Mouse (Mus musculus) CH12.LX (cell line): ENCODE measurements around the gene Ccl7. TPM values are rescaled to one million over a fixed set of nuclear protein-coding genes. Genes with fewer than 3 reads are reported as not detected.
A peak's percentile ranks its signal among the peaks of the same experiment; 100 is the strongest.

Experiments
- DNase-seq: peaks from one replicate; pipeline ENCODE4 v3.0.0-alpha.2; 2013; ENCODE audit errors: extremely low read depth
- H3K27ac ChIP-seq: 2 replicates; pipeline ENCODE4 v1.5.1; 2012; ENCODE audit warnings: low read depth, mild to moderate bottlenecking, control low read depth, moderate library complexity; ENCODE audit not compliant: insufficient read depth
- H3K27me3 ChIP-seq: replicated peaks from 2 replicates; pipeline ENCODE3; 2012; ENCODE audit warnings: inconsistent platforms
- H3K36me3 ChIP-seq, 2 experiments: replicated peaks in 1 of 2; 2 replicates each; pipeline versions ENCODE3 to v1.6.1; 2012; ENCODE audit warnings: inconsistent platforms in 1 of 2, low read length in 1 of 2, mild to moderate bottlenecking in 1 of 2, mixed read lengths in 1 of 2, moderate library complexity in 1 of 2; ENCODE audit not compliant: control insufficient read depth in 1 of 2, insufficient read depth in 1 of 2
- H3K4me1 ChIP-seq, 2 experiments: 2 replicates each; pipeline ENCODE4 v1.6.1; 2012; ENCODE audit warnings: inconsistent platforms in 1 of 2, moderate library complexity in 1 of 2; ENCODE audit not compliant: insufficient read depth in 2 of 2, control insufficient read depth in 1 of 2
- H3K4me2 ChIP-seq: 2 replicates; pipeline ENCODE4 v1.6.1; 2012; ENCODE audit warnings: low read depth, mild to moderate bottlenecking, control low read depth; ENCODE audit not compliant: poor library complexity, insufficient read depth, severe bottlenecking
- H3K4me3 ChIP-seq, 3 experiments: fragments of 150-350 bp in 1 of 3; sonication (generic) in 1 of 3; replicated peaks in 1 of 3; 2 replicates each; pipeline versions ENCODE3 to v1.5.1; 2011 to 2012; ENCODE audit warnings: low read depth in 2 of 3, low read length in 2 of 3, mild to moderate bottlenecking in 2 of 3, moderate library complexity in 2 of 3, control low read depth in 1 of 3, improper control_type of control experiment in 1 of 3, inconsistent platforms in 1 of 3, mixed read lengths in 1 of 3; ENCODE audit not compliant: poor library complexity in 1 of 3
- H3K79me2 ChIP-seq: replicated peaks from 2 replicates; pipeline ENCODE4 v1.6.1; 2012; ENCODE audit warnings: mild to moderate bottlenecking, moderate library complexity; ENCODE audit not compliant: control insufficient read depth, poor library complexity, insufficient read depth, severe bottlenecking; ENCODE audit errors: extremely low read depth
- H3K9ac ChIP-seq: 2 replicates; pipeline ENCODE4 v1.6.1; 2012; ENCODE audit warnings: low read depth, mild to moderate bottlenecking, control low read depth, moderate library complexity; ENCODE audit not compliant: insufficient read depth
- H3K9me3 ChIP-seq: replicated peaks from 2 replicates; pipeline ENCODE3; 2012; ENCODE audit warnings: low read length, inconsistent platforms, mixed read lengths
- BHLHE40 ChIP-seq: IDR thresholded peaks from 2 replicates; pipeline ENCODE4 v1.6.1; 2011; ENCODE audit warnings: mild to moderate bottlenecking, low read depth, low read length, improper control_type of control experiment
- CHD2 ChIP-seq: IDR thresholded peaks from 2 replicates; pipeline ENCODE4 v1.6.1; 2011; ENCODE audit warnings: low read length, improper control_type of control experiment
- CTCF ChIP-seq, 2 experiments: IDR thresholded peaks in 1 of 2; conservative IDR thresholded peaks in 1 of 2; 2 replicates each; pipeline ENCODE4 v1.5.1; 2011 to 2012; ENCODE audit warnings: low read depth in 2 of 2, low read length in 2 of 2, improper control_type of control experiment in 1 of 2, inconsistent platforms in 1 of 2, mild to moderate bottlenecking in 1 of 2, moderate library complexity in 1 of 2
- E2F4 ChIP-seq: IDR thresholded peaks from 2 replicates; pipeline ENCODE4 v1.6.1; 2011; ENCODE audit warnings: low read depth, low read length, improper control_type of control experiment; ENCODE audit not compliant: insufficient replicate concordance
- ELF1 ChIP-seq: IDR thresholded peaks from 2 replicates; pipeline ENCODE4 v1.6.1; 2014; ENCODE audit warnings: low read depth, mild to moderate bottlenecking, inconsistent platforms, low read length, improper control_type of control experiment
- EP300 ChIP-seq: IDR thresholded peaks from 2 replicates; pipeline ENCODE4 v1.6.1; 2011; ENCODE audit warnings: low read length, improper control_type of control experiment
- ETS1 ChIP-seq: conservative IDR thresholded peaks from 2 replicates; pipeline ENCODE4 v1.6.1; 2012; ENCODE audit warnings: low read depth, mild to moderate bottlenecking, inconsistent platforms, low read length, improper control_type of control experiment, moderate library complexity
- GABPA ChIP-seq: IDR thresholded peaks from 2 replicates; pipeline ENCODE4 v1.6.1; 2012; ENCODE audit warnings: low read depth, low read length, improper control_type of control experiment, inconsistent platforms; ENCODE audit not compliant: insufficient replicate concordance
- IRF4 ChIP-seq: IDR thresholded peaks from 2 replicates; pipeline ENCODE4 v1.6.1; 2014; ENCODE audit warnings: low read depth, mild to moderate bottlenecking, inconsistent platforms, low read length, improper control_type of control experiment
- MAZ ChIP-seq: IDR thresholded peaks from 2 replicates; pipeline ENCODE4 v1.6.1; 2012; ENCODE audit warnings: low read depth, mild to moderate bottlenecking, inconsistent platforms, low read length, improper control_type of control experiment, moderate library complexity
- MEF2A ChIP-seq: IDR thresholded peaks from 2 replicates; pipeline ENCODE4 v1.6.1; 2014; ENCODE audit warnings: low read depth, mild to moderate bottlenecking, inconsistent platforms, low read length, improper control_type of control experiment, borderline replicate concordance
- NRF1 ChIP-seq: IDR thresholded peaks from 2 replicates; pipeline ENCODE4 v1.6.1; 2014; ENCODE audit warnings: low read depth, mild to moderate bottlenecking, inconsistent platforms, low read length, improper control_type of control experiment, moderate library complexity
- POLR2A ChIP-seq: IDR thresholded peaks from 2 replicates; pipeline ENCODE4 v1.6.1; 2011; ENCODE audit warnings: low read depth, mild to moderate bottlenecking, improper control_type of control experiment, low read length
- RAD21 ChIP-seq: IDR thresholded peaks from 2 replicates; pipeline ENCODE4 v1.6.1; 2011; ENCODE audit warnings: low read depth, mild to moderate bottlenecking, low read length, improper control_type of control experiment, moderate library complexity
- RCOR1 ChIP-seq: conservative IDR thresholded peaks from 2 replicates; pipeline ENCODE4 v1.6.1; 2012; ENCODE audit warnings: low read depth, mild to moderate bottlenecking, inconsistent platforms, low read length, improper control_type of control experiment
- SIN3A ChIP-seq: IDR thresholded peaks from 2 replicates; pipeline ENCODE4 v1.6.1; 2012; ENCODE audit warnings: low read length, improper control_type of control experiment, inconsistent platforms
- SMC3 ChIP-seq: IDR thresholded peaks from 2 replicates; pipeline ENCODE4 v1.6.1; 2011; ENCODE audit warnings: low read depth, low read length, improper control_type of control experiment
- TBP ChIP-seq: conservative IDR thresholded peaks from 2 replicates; pipeline ENCODE4 v1.6.1; 2011; ENCODE audit warnings: low read depth, low read length, improper control_type of control experiment
- TCF12 ChIP-seq: IDR thresholded peaks from 2 replicates; pipeline ENCODE4 v1.6.1; 2014; ENCODE audit warnings: low read depth, mild to moderate bottlenecking, inconsistent platforms, low read length, improper control_type of control experiment
- ZC3H11A ChIP-seq: IDR thresholded peaks from 2 replicates; pipeline ENCODE4 v1.6.1; 2012; ENCODE audit warnings: low read depth, mild to moderate bottlenecking, inconsistent platforms, low read length, improper control_type of control experiment
- ZNF384 ChIP-seq: IDR thresholded peaks from 2 replicates; pipeline ENCODE4 v1.6.1; 2012; ENCODE audit warnings: low read depth, low read length, improper control_type of control experiment, inconsistent platforms
- dilution Hi-C: fragments of 300-500 bp; cut with MboI; formaldehyde crosslinking; loops from 2 replicates; pipeline ENCODE4 v1.14.3; 2020; ENCODE audit warnings: low sequenced_read_pairs; ENCODE audit not compliant: extremely low pct_unique_long_range_greater_than_20kb, extremely low pct_ligation_motif_present
- in situ Hi-C: fragments of 300-500 bp; cut with MboI; formaldehyde crosslinking; loops from 3 replicates; pipeline ENCODE4 v1.14.3; 2019; ENCODE audit warnings: low sequenced_read_pairs, low pct_ligation_motif_present, low pct_unique_long_range_greater_than_20kb, mixed read lengths
- polyA plus RNA-seq: library from polyadenylated mRNA; unstranded; fragments of >175 nt; gene quantifications from 2 replicates; pipeline ENCODE4 v1.2.1, GENCODE M21; 2012; ENCODE audit warnings: low read depth; ENCODE audit not compliant: insufficient read length
- total RNA-seq, 2 experiments: library from RNA; depleted of rRNA; stranded (reverse); fragments of 300-350 nt in 1 of 2; fragments of >200 nt in 1 of 2; gene quantifications; 2 replicates each; pipeline ENCODE4 v1.2.3; 2012 to 2014

Ccl7 gene
- total and polyA plus RNA-seq, 3 experiments: not detected

GRCm38 (mm10) chr11:82038535-82038934, 7.0 kb upstream of the Ccl7 start, which contains the start of gene Gm17268:
Gene Gm17268 (minus strand): TSS chr11:82038562.
- no peak within 1 kb of the TSS for H3K4me3 ChIP-seq
- peaks cover 27% of the 10 kb centered on the region for H3K27me3 ChIP-seq
- no peak for TF ChIP-seq TBP
- no peak for TF ChIP-seq RCOR1
- TF ChIP-seq MEF2A: no peak
- TF ChIP-seq SIN3A: no peak
- TF ChIP-seq E2F4: no peak
- peak; percentile 21; the same call in 1 of the 2 replicates for TF ChIP-seq RAD21
- no peak for TF ChIP-seq IRF4
- TF ChIP-seq BHLHE40: no peak
- no peak for TF ChIP-seq EP300
- no peak for TF ChIP-seq CHD2
- no peak for TF ChIP-seq ETS1
- no peak for TF ChIP-seq ZC3H11A
- peak in 1 of 2 experiments; percentile 57; a peak in 2 of 4 replicates for TF ChIP-seq CTCF (conservative IDR thresholded peaks at IDR 0.05 in 1 of 2, IDR thresholded peaks at IDR 0.05 in 1 of 2; ENCODE audit: low read depth in 2 of 2, low read length in 2 of 2)
- TF ChIP-seq ZNF384: no peak
- TF ChIP-seq MAZ: no peak
- TF ChIP-seq TCF12: no peak
- TF ChIP-seq POLR2A: no peak
- peak; percentile 56 for TF ChIP-seq SMC3
- TF ChIP-seq GABPA: no peak
- H3K9ac ChIP-seq: no peak within 1 kb of the TSS
- no peak within 1 kb of the TSS for H3K27ac ChIP-seq
- no peak within 1 kb of the TSS for H3K4me2 ChIP-seq
- H3K36me3 ChIP-seq: no peaks in the 10 kb centered on the region
- dilution Hi-C loops: no loop called here
- in situ Hi-C loops: no loop called here
- peaks cover 3% of the 10 kb centered on the region for H3K9me3 ChIP-seq
- DNase-seq: no peak
- peaks cover 0 to 7% of the 10 kb centered on the region in 2 experiments; a peak in 1 of 4 replicates for H3K4me1 ChIP-seq
- H3K79me2 ChIP-seq: no peaks in the 10 kb centered on the region

DNA sequence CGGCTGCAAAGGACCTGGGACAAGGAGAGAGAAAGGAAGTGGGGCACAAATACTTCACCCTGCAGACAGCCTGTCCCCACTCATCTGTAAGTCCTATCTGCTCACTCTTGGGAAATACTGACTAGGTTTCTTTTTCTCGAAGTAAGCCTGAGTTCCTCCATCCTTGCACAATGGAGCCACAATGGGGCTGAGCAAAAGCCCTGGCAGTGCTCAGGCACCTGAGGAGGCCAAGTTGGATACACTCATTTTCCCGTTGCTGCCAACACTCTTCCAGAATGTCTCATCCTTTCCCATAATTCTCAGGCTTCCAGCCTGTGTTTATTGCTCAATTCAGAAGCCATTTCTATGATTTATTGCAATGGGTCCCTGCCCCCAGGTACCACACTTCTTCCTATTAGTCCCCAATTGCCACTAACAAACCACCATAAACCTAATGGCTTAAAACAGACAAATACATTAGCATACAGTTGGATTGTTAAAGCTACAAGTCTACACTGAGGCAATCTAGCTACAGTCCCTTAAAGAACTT, 6.3 kb upstream of the Ccl7 start:
- TF ChIP-seq NRF1 (no peak), TCF12 (no peak), EP300 (no peak), SMC3 (no peak), ELF1 (no peak)
- no peak overlapping the region for H3K27ac ChIP-seq
- H3K4me2 ChIP-seq: no peak overlapping the region
- H3K4me3 ChIP-seq: no peak overlapping the region
- H3K36me3 ChIP-seq: no peaks in the 10 kb centered on the region
- H3K27me3 ChIP-seq: peaks cover 29% of the 10 kb centered on the region
- peaks cover 0 to 7% of the 10 kb centered on the region in 2 experiments; a peak in 1 of 4 replicates for H3K4me1 ChIP-seq
- no peaks in the 10 kb centered on the region for H3K79me2 ChIP-seq
- no peak overlapping the region for H3K9ac ChIP-seq
- dilution Hi-C loops: no loop called here
- DNase-seq: no peak
- in situ Hi-C loops: no loop called here
- H3K9me3 ChIP-seq: peaks cover 3% of the 10 kb centered on the region
